Mouse (Mus musculus): ENCODE results near the gene Myocos. TPM values are rescaled to one million over a fixed set of nuclear protein-coding genes. Genes with fewer than 3 reads are reported as not detected.
"Not testable (repeated sequence)": the region's sequence is repeated elsewhere in the genome, so short reads cannot be mapped to it uniquely, and the experiment has no call there.

Gene Myocos
- polyA plus RNA-seq, 1 experiment from 2014 or later, result not detected

DNA sequence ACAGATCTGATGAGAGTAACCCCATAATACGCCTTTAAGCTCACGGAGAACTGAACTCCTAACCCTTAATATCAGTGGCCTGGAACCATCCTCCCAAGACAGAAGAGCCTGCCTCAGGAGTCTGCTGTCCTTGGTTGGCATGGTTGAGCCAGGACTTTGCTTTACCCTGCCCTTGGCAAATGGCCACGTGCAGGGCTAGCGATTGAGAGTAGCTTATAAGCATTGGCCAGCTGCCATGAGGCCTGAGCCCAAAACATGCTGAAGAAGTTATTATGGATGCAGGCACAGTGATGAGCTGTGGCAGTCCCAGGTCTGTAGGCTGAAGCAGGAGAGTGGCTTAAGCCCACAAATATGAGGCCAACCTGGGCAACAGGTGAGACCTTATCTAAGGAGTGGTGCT, 30.2 kb downstream of the Myocos start:
- H3K9me3 ChIP-seq (ENCODE audit: control insufficient read depth, low read length); H3K9ac ChIP-seq (ENCODE audit: low read depth, low read length); ATAC-seq (replicated peaks; ENCODE audit: low FRiP score); H3K4me2 ChIP-seq; DNase-seq (ENCODE audit: low spot score); H3K4me1 ChIP-seq (replicated peaks; ENCODE audit: control insufficient read depth, insufficient read depth, low read length); H3K36me3 ChIP-seq (ENCODE audit: control insufficient read depth, insufficient read depth, low read length); H3K27ac ChIP-seq (ENCODE audit: low read depth, low read length); H3K4me3 ChIP-seq (ENCODE audit: low read depth, low read length); H3K27me3 ChIP-seq (replicated peaks; ENCODE audit: control insufficient read depth, insufficient read depth, low read length): not testable (repeated sequence)
- 83% methylated on average over 4 of the region's 4 CpGs for WGBS

DNA sequence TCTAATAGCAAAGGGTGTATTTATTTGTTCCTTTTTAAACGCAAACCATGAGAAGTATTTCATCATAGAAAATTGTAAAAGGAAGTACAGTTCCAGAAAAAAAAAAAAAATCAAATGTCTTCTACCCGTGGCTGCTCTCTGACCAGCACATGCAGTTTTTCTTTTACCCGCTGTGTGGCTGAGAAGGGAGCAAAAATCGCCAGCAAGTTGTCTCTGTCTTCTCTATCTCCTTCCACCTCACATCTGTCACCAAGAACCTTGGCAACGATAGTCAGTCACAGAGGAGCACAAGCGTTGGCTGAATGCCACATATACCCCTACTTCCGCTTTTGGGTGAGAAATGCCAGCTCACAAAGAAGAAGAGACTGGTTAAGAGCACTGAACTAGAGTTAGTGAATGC, 32.8 kb downstream of the Myocos start:
- ATAC-seq (replicated peaks; ENCODE audit: low FRiP score) (no peak), DNase-seq (ENCODE audit: low spot score) (no peak)
- Histone ChIP-seq H3K4me1 (replicated peaks; ENCODE audit: control insufficient read depth, insufficient read depth, low read length) (no peaks in the 10 kb centered on the region; the same call in 1 of the 2 replicates), H3K27ac (ENCODE audit: low read depth, low read length) (no peak overlapping the region), H3K9ac (ENCODE audit: low read depth, low read length) (no peak overlapping the region), H3K9me3 (ENCODE audit: control insufficient read depth, low read length) (no peaks in the 10 kb centered on the region), H3K4me3 (ENCODE audit: low read depth, low read length) (no peak overlapping the region), H3K36me3 (ENCODE audit: control insufficient read depth, insufficient read depth, low read length) (no peaks in the 10 kb centered on the region), H3K27me3 (replicated peaks; ENCODE audit: control insufficient read depth, insufficient read depth, low read length) (no peaks in the 10 kb centered on the region), H3K4me2 (no peak overlapping the region)
- WGBS, result 46% methylated on average over 7 of the region's 7 CpGs

DNA sequence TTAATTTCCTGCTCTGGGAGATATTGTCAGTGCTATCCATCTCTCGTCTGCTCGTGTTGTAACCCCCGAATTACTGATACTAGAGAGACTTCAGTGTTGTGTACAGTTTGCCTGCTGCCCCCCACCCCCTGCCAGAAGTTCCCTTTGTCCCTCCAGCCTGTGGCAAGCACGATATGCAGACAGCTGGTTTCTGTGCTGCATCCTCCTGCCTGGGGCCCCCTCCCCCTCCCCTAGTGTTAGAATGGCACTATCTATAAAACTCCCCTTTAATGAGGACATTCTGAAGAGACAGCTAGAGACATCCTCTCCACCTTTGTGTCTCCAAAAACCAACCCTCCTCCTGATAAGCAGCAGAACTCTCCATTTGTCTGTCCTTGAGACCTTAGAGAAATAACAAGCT, 34.1 kb downstream of the Myocos start:
- Histone ChIP-seq H3K36me3 (ENCODE audit: control insufficient read depth, insufficient read depth, low read length) (no peaks in the 10 kb centered on the region), H3K27me3 (replicated peaks; ENCODE audit: control insufficient read depth, insufficient read depth, low read length) (no peaks in the 10 kb centered on the region), H3K9me3 (ENCODE audit: control insufficient read depth, low read length) (no peaks in the 10 kb centered on the region), H3K4me1 (replicated peaks; ENCODE audit: control insufficient read depth, insufficient read depth, low read length) (no peaks in the 10 kb centered on the region; the same call in 1 of the 2 replicates), H3K27ac (ENCODE audit: low read depth, low read length) (no peak overlapping the region), H3K9ac (ENCODE audit: low read depth, low read length) (no peak overlapping the region), H3K4me2 (no peak overlapping the region), H3K4me3 (ENCODE audit: low read depth, low read length) (no peak overlapping the region)
- 20% methylated on average over 4 of the region's 4 CpGs for WGBS
- DNase-seq (ENCODE audit: low spot score), result no peak
- ATAC-seq (replicated peaks; ENCODE audit: low FRiP score), result peak; percentile 57; the same call in 1 of the 2 replicates

DNA sequence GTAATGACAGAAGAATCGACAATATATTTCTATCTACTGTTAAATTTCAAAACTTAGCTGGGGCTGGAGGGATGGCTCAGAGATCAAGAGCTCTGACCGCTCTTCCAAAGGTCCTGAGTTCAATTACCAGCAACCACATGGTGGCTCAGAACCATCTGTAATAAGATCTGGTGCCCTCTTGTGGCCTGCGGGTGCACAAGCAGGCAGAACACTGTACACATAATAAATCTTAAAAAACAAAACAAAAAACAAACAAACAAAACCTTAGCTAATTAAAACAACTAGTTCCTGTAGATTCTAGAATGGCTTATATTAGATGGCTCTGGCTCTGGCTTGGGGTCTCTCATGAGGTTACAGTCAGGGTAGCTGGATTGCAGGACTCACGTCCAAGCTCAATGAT, 37.5 kb downstream of the Myocos start:
- Histone ChIP-seq H3K4me3 (ENCODE audit: low read depth, low read length) (no peak overlapping the region), H3K27me3 (replicated peaks; ENCODE audit: control insufficient read depth, insufficient read depth, low read length) (no peaks in the 10 kb centered on the region), H3K4me1 (replicated peaks; ENCODE audit: control insufficient read depth, insufficient read depth, low read length) (no peaks in the 10 kb centered on the region; the same call in 1 of the 2 replicates), H3K4me2 (no peak overlapping the region), H3K9me3 (ENCODE audit: control insufficient read depth, low read length) (no peaks in the 10 kb centered on the region), H3K27ac (ENCODE audit: low read depth, low read length) (no peak overlapping the region), H3K36me3 (ENCODE audit: control insufficient read depth, insufficient read depth, low read length) (no peaks in the 10 kb centered on the region), H3K9ac (ENCODE audit: low read depth, low read length) (no peak overlapping the region)
- 63% methylated on average over 4 of the region's 4 CpGs for WGBS
- no peak for DNase-seq (ENCODE audit: low spot score)
- ATAC-seq (replicated peaks; ENCODE audit: low FRiP score), result no peak

DNA sequence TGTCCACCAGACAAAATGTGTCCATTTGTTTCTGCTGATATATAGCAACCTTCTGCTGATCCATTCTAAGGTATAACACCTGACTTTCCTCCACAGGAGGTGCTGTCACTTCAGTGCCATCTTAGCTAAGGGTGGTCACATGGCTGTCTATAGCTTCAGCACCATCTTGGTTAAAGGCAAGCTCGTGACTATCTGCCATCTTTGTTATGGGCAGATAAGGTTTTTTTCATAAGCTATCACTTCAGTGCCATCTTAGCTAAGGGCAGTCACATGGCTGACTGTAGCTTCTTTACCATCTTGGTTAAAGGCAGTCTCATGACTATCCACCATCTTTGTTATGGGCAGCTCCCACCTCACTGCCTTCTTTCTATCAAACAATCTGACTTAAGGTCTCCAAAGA, 42.5 kb downstream of the Myocos start:
- ATAC-seq (replicated peaks; ENCODE audit: low FRiP score), result peak; percentile 49; the same call in 1 of the 2 replicates
- H3K4me3 ChIP-seq (ENCODE audit: low read depth, low read length), result no peak overlapping the region
- H3K27me3 ChIP-seq (replicated peaks; ENCODE audit: control insufficient read depth, insufficient read depth, low read length), result no peaks in the 10 kb centered on the region
- 59% methylated on average over 1 of the region's 1 CpGs for WGBS
- no peaks in the 10 kb centered on the region for H3K4me1 ChIP-seq (replicated peaks; ENCODE audit: control insufficient read depth, insufficient read depth, low read length)
- DNase-seq (ENCODE audit: low spot score), result no peak
- H3K36me3 ChIP-seq (ENCODE audit: control insufficient read depth, insufficient read depth, low read length), result no peaks in the 10 kb centered on the region
- no peak overlapping the region for H3K4me2 ChIP-seq
- H3K27ac ChIP-seq (ENCODE audit: low read depth, low read length), result no peak overlapping the region
- no peak overlapping the region for H3K9ac ChIP-seq (ENCODE audit: low read depth, low read length)
- no peaks in the 10 kb centered on the region for H3K9me3 ChIP-seq (ENCODE audit: control insufficient read depth, low read length)

DNA sequence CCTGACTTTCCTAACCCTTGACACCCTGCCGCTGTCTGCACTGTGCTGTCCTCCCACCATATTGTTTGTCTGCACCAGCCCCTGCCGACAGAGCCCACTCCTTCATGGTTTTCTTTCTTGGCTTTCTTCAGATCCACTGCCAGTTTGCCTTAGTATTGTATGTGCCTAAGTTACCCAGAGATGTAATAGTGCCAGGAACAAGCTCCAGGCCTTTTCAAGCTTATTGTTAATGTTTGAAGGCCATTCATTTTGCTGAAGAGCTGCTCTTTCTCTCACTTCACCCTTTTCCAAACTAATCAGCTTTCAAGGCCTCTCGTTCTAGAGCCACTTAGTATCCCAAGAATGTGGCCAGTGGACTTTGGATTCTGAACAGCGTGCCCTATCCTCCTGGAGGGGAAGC, 46.8 kb downstream of the Myocos start:
- H3K4me2 ChIP-seq, result no peak overlapping the region
- no peak overlapping the region for H3K4me3 ChIP-seq (ENCODE audit: low read depth, low read length)
- no peaks in the 10 kb centered on the region for H3K9me3 ChIP-seq (ENCODE audit: control insufficient read depth, low read length)
- no peak overlapping the region for H3K27ac ChIP-seq (ENCODE audit: low read depth, low read length)
- no peaks in the 10 kb centered on the region for H3K36me3 ChIP-seq (ENCODE audit: control insufficient read depth, insufficient read depth, low read length)
- DNase-seq (ENCODE audit: low spot score), result no peak
- no peaks in the 10 kb centered on the region for H3K4me1 ChIP-seq (replicated peaks; ENCODE audit: control insufficient read depth, insufficient read depth, low read length)
- H3K9ac ChIP-seq (ENCODE audit: low read depth, low read length), result no peak overlapping the region
- WGBS, result 76% methylated on average over 4 of the region's 4 CpGs
- no peaks in the 10 kb centered on the region for H3K27me3 ChIP-seq (replicated peaks; ENCODE audit: control insufficient read depth, insufficient read depth, low read length)
- ATAC-seq (replicated peaks; ENCODE audit: low FRiP score), result no peak

DNA sequence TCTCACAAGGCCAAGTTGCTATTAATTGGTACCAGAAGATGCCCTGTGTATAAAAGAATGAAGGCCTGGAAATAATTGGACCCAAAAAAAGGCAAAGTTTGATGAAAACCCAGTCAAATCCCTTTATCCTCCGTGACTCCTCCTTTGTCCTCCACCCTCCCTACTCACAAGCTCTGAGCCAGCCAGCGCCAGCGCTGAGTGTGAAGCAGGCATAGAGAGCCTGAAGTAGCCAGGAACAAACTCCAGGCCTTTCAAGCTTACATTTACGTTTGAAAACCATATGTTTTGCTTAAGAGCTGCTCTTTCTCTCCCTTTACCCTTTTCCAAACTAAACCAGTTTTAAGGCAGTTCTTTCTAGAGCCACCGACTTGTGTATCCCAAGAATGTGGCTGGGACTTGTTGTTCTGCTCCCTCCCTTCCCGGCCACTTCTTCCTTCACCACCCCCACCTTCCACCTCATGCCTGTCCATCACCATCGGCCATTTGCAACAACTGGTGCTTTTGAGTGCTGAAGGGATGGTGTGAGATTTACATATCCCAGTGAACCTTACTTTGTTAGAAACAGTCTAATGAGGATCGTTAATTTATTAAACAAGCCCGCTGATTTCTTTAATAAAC, 48.3 kb downstream of the Myocos start:
- Histone ChIP-seq H3K36me3 (ENCODE audit: control insufficient read depth, insufficient read depth, low read length) (no peaks in the 10 kb centered on the region), H3K4me2 (no peak overlapping the region), H3K4me1 (replicated peaks; ENCODE audit: control insufficient read depth, insufficient read depth, low read length) (no peaks in the 10 kb centered on the region), H3K9ac (ENCODE audit: low read depth, low read length) (no peak overlapping the region), H3K27ac (ENCODE audit: low read depth, low read length) (no peak overlapping the region), H3K9me3 (ENCODE audit: control insufficient read depth, low read length) (no peaks in the 10 kb centered on the region), H3K27me3 (replicated peaks; ENCODE audit: control insufficient read depth, insufficient read depth, low read length) (no peaks in the 10 kb centered on the region), H3K4me3 (ENCODE audit: low read depth, low read length) (no peak overlapping the region)
- DNase-seq (ENCODE audit: low spot score) (no peak), ATAC-seq (replicated peaks; ENCODE audit: low FRiP score) (no peak)
- WGBS, result 52% methylated on average over 9 of the region's 9 CpGs

DNA sequence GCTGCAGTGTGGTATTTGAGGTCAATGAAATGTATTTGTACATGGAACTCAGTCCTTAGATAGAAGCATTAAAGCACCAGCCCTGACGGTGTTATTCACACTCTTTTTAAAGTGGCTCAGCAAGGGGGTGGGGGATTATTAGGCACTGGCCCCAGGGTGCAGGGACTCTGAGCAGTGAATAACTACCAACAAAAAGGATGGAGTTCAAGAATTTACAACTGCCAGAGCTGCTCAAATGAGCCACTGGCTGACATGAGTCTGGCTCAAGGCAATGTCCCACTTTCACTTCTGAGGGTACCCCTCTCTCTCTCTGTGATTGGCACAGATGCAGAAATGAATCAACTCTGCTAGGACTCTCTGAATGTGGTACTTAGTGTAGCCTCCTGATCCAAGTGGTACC, 49.9 kb downstream of the Myocos start:
- no peak overlapping the region for H3K9ac ChIP-seq (ENCODE audit: low read depth, low read length)
- no peak for ATAC-seq (replicated peaks; ENCODE audit: low FRiP score)

DNA sequence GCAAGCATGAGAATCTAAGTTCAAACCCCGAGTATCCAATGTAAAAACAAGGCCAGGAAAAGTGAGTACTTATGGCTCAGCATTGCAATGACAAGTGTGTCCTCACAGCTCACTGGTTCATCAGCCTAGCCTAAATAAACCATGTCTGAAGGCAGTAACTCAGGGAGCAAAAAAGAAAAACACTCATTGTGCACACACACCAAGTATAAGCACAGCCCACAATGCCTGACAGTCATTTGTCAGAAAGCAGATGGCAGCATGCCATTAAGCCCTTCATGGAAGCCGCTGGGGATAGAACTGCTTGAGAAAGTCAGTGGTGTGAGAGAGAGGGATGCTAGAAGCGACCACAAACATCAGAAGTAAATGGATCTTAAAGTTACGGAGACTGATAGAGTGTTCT, 56.7 kb downstream of the Myocos start:
- Histone ChIP-seq H3K9me3 (ENCODE audit: control insufficient read depth, low read length) (no peaks in the 10 kb centered on the region), H3K4me1 (replicated peaks; ENCODE audit: control insufficient read depth, insufficient read depth, low read length) (no peaks in the 10 kb centered on the region), H3K9ac (ENCODE audit: low read depth, low read length) (no peak overlapping the region), H3K27ac (ENCODE audit: low read depth, low read length) (no peak overlapping the region), H3K27me3 (replicated peaks; ENCODE audit: control insufficient read depth, insufficient read depth, low read length) (no peaks in the 10 kb centered on the region), H3K4me2 (no peak overlapping the region), H3K4me3 (ENCODE audit: low read depth, low read length) (no peak overlapping the region), H3K36me3 (ENCODE audit: control insufficient read depth, insufficient read depth, low read length) (no peaks in the 10 kb centered on the region; the same call in 1 of the 2 replicates)
- DNase-seq (ENCODE audit: low spot score) (no peak), ATAC-seq (replicated peaks; ENCODE audit: low FRiP score) (no peak)
- 86% methylated on average over 4 of the region's 4 CpGs for WGBS

More for the DNA sequence above, 49.9 kb downstream of the Myocos start:
- 23% methylated on average over 1 of the region's 1 CpGs for WGBS
- no peak overlapping the region for H3K4me2 ChIP-seq
- no peaks in the 10 kb centered on the region for H3K4me1 ChIP-seq (replicated peaks; ENCODE audit: control insufficient read depth, insufficient read depth, low read length)
- no peaks in the 10 kb centered on the region for H3K36me3 ChIP-seq (ENCODE audit: control insufficient read depth, insufficient read depth, low read length)
- no peaks in the 10 kb centered on the region for H3K27me3 ChIP-seq (replicated peaks; ENCODE audit: control insufficient read depth, insufficient read depth, low read length)
- DNase-seq (ENCODE audit: low spot score), result no peak
- H3K4me3 ChIP-seq (ENCODE audit: low read depth, low read length), result no peak overlapping the region
- H3K27ac ChIP-seq (ENCODE audit: low read depth, low read length), result no peak overlapping the region
- H3K9me3 ChIP-seq (ENCODE audit: control insufficient read depth, low read length), result no peaks in the 10 kb centered on the region
